Mouse (Mus musculus) limb, embryonic 11.5 days (tissue): ENCODE measurements around the gene Flad1. TPM values are rescaled to one million over a fixed set of nuclear protein-coding genes. Genes with fewer than 3 reads are reported as not detected.
A peak's percentile ranks its signal among the peaks of the same experiment; 100 is the strongest.

Experiments used
- ATAC-seq: fragments of 200-750 bp; cut with Nextera tagmentation; 2 replicates; pipeline ENCODE4 v1.8.0; 2017; ENCODE audit warnings: low read depth; ENCODE audit not compliant: insufficient number of reproducible peaks, low FRiP score, low TSS enrichment
- DNase-seq: peaks from one replicate; pipeline ENCODE4 v3.0.0-alpha.2; 2015; ENCODE audit warnings: low spot score
- H3K27ac ChIP-seq: fragments of 300-500 bp; sonication (generic); replicated peaks from 2 replicates; pipeline ENCODE4 v1.5.1; 2014; ENCODE audit warnings: low read depth, mild to moderate bottlenecking, low read length
- H3K27me3 ChIP-seq: fragments of 300-500 bp; sonication (generic); 2 replicates; pipeline ENCODE4 v1.6.1; 2014; ENCODE audit warnings: mild to moderate bottlenecking, low read length, mixed read lengths; ENCODE audit not compliant: control insufficient read depth, insufficient read depth
- H3K36me3 ChIP-seq: fragments of 300-500 bp; sonication (generic); 2 replicates; pipeline ENCODE4 v1.6.1; 2014; ENCODE audit warnings: mild to moderate bottlenecking, low read length, moderate library complexity, mixed read lengths; ENCODE audit not compliant: control insufficient read depth, insufficient read depth
- H3K4me1 ChIP-seq: fragments of 300-500 bp; sonication (generic); 2 replicates; pipeline ENCODE4 v1.6.1; 2014; ENCODE audit warnings: low read length, mixed read lengths; ENCODE audit not compliant: control insufficient read depth, insufficient read depth
- H3K4me2 ChIP-seq: fragments of 300-500 bp; sonication (generic); 2 replicates; pipeline ENCODE4 v1.6.1; 2014; ENCODE audit warnings: low read depth, mild to moderate bottlenecking, moderate library complexity; ENCODE audit not compliant: severe bottlenecking
- H3K4me3 ChIP-seq: fragments of 300-500 bp; sonication (generic); 2 replicates; pipeline ENCODE4 v1.5.1; 2014; ENCODE audit warnings: low read depth, low read length
- H3K9ac ChIP-seq: fragments of 300-500 bp; sonication (generic); 2 replicates; pipeline ENCODE4 v1.6.1; 2014; ENCODE audit warnings: mild to moderate bottlenecking, low read length
- H3K9me3 ChIP-seq: fragments of 300-500 bp; sonication (generic); 2 replicates; pipeline ENCODE4 v1.6.1; 2016; ENCODE audit warnings: low read length; ENCODE audit not compliant: control insufficient read depth
- WGBS: fragments of 180-500 bp; shearing (Covaris S2); extraction: QIAGEN DNeasy Blood & Tissue Kit; methylation state at CpG from one replicate; pipeline ENCODE4 v1.1.7; 2014; 5-methylcytosine and 5-hydroxymethylcytosine counted together
- polyA plus RNA-seq: library from polyadenylated mRNA; unstranded; fragments of >200 nt; fragmentation: Nextera tagmentation; extraction: Ambion mirVana; gene quantifications from 2 replicates; pipeline ENCODE4 v1.2.1, GENCODE M21; 2014

The Flad1 gene
- polyA plus RNA-seq = 19.0 and 21.9 TPM in 2 replicates

GRCm38 (mm10) chr3:89411490-89412393 is at the start of gene Flad1:
Gene Flad1, minus strand, starts transcription at chr3:89411870.
- H3K9ac ChIP-seq = peak within 1 kb of the TSS; percentile 53
- H3K4me2 ChIP-seq = peak within 1 kb of the TSS; percentile 57
- ATAC-seq (peak; percentile 96), DNase-seq (peak; percentile 99)
- H3K27ac ChIP-seq = no peak within 1 kb of the TSS
- peaks cover 20% of the 10 kb centered on the region for H3K36me3 ChIP-seq
- no peaks in the 10 kb centered on the region for H3K9me3 ChIP-seq
- peak within 1 kb of the TSS; percentile 46 for H3K4me3 ChIP-seq
- 6% methylated on average over 28 of the region's 28 CpGs for WGBS
- no peaks in the 10 kb centered on the region for H3K27me3 ChIP-seq
- peaks cover 11% of the 10 kb centered on the region for H3K4me1 ChIP-seq

- Histone ChIP-seq H3K9ac (peak overlapping the region; percentile 77), H3K4me2 (peak overlapping the region; percentile 83), H3K36me3 (no peaks in the 10 kb centered on the region), H3K4me3 (peak overlapping the region; percentile 62), H3K4me1 (0 out of 2 replicates have a peak, but pooled peaks cover 10% of the 10 kb centered on the region), H3K9me3 (no peaks in the 10 kb centered on the region), H3K27me3 (no peaks in the 10 kb centered on the region), H3K27ac (peak overlapping the region; percentile 63)
- DNase-seq = peak; percentile 96
- ATAC-seq = peak; percentile 77
- 1% methylated on average over 33 of the region's 36 CpGs for WGBS
Observed at GRCm38 (mm10) chr3:89458965-89459807, 47.5 kb upstream of the Flad1 start.

GRCm38 (mm10) chr3:89458372-89458964 is 46.8 kb upstream of the Flad1 start:
- WGBS = 51% methylated on average over 13 of the region's 13 CpGs
- Histone ChIP-seq H3K36me3 (no peaks in the 10 kb centered on the region), H3K9ac (no peak overlapping the region), H3K4me2 (peak overlapping the region; percentile 83; the same call in 1 of the 2 replicates), H3K27ac (no peak overlapping the region), H3K9me3 (no peaks in the 10 kb centered on the region), H3K4me1 (0 out of 2 replicates have a peak, but pooled peaks cover 10% of the 10 kb centered on the region), H3K27me3 (no peaks in the 10 kb centered on the region), H3K4me3 (peak overlapping the region; percentile 62)
- DNase-seq (no peak), ATAC-seq (no peak)

- DNase-seq = peak; percentile 92
- 0 out of 2 replicates have a peak, but pooled peaks cover 10% of the 10 kb centered on the region for H3K4me1 ChIP-seq
- no peak overlapping the region for H3K27ac ChIP-seq
- no peak; the same call in 1 of the 2 replicates for ATAC-seq
- 42% methylated on average over 10 of the region's 10 CpGs for WGBS
- no peak overlapping the region for H3K4me2 ChIP-seq
- H3K9me3 ChIP-seq = no peaks in the 10 kb centered on the region
- H3K9ac ChIP-seq = no peak overlapping the region
- no peaks in the 10 kb centered on the region for H3K27me3 ChIP-seq
- H3K36me3 ChIP-seq = no peaks in the 10 kb centered on the region
- H3K4me3 ChIP-seq = no peak overlapping the region
Observed at GRCm38 (mm10) chr3:89456726-89457665, 45.3 kb upstream of the Flad1 start.

GRCm38 (mm10) chr3:89455786-89456285 is 44.2 kb upstream of the Flad1 start:
- DNase-seq (no peak), ATAC-seq (no peak)
- Histone ChIP-seq H3K27me3 (no peaks in the 10 kb centered on the region), H3K9ac (no peak overlapping the region), H3K9me3 (no peaks in the 10 kb centered on the region), H3K4me2 (no peak overlapping the region), H3K4me3 (no peak overlapping the region), H3K36me3 (no peaks in the 10 kb centered on the region), H3K4me1 (0 out of 2 replicates have a peak, but pooled peaks cover 10% of the 10 kb centered on the region), H3K27ac (no peak overlapping the region)
- 38% methylated on average over 1 of the region's 1 CpGs for whole genome bisulfite sequencing

GRCm38 (mm10) chr3:89454401-89455177 is 42.9 kb upstream of the Flad1 start, which contains the start of gene Pmvk:
Gene Pmvk, plus strand, starts transcription at chr3:89454541.
- Histone ChIP-seq H3K27me3 (no peaks in the 10 kb centered on the region), H3K4me1 (0 out of 2 replicates have a peak, but pooled peaks cover 7% of the 10 kb centered on the region), H3K4me2 (no peak within 1 kb of the TSS), H3K9ac (no peak within 1 kb of the TSS), H3K27ac (no peak within 1 kb of the TSS), H3K9me3 (no peaks in the 10 kb centered on the region), H3K36me3 (no peaks in the 10 kb centered on the region), H3K4me3 (no peak within 1 kb of the TSS)
- no peak for DNase-seq
- ATAC-seq = no peak
- 61% methylated on average over 10 of the region's 10 CpGs for WGBS

- 86% methylated on average over 1 of the region's 1 CpGs for WGBS
- Histone ChIP-seq H3K36me3 (no peaks in the 10 kb centered on the region), H3K27ac (no peak overlapping the region), H3K4me1 (0 out of 2 replicates have a peak, but pooled peaks cover 2% of the 10 kb centered on the region), H3K9me3 (no peaks in the 10 kb centered on the region), H3K4me2 (no peak overlapping the region), H3K27me3 (no peaks in the 10 kb centered on the region), H3K4me3 (no peak overlapping the region), H3K9ac (no peak overlapping the region)
- ATAC-seq = no peak
- DNase-seq = no peak
Observed at GRCm38 (mm10) chr3:89451916-89452315, 40.2 kb upstream of the Flad1 start.
